Mouse (Mus musculus): ENCODE results near the gene Mapt. TPM values are rescaled to one million over a fixed set of nuclear protein-coding genes. Genes with fewer than 3 reads are reported as not detected.

Gene Mapt
- total and polyA plus RNA-seq, 3 experiments: 0.21 to 1.7 (median 0.64) TPM

DNA sequence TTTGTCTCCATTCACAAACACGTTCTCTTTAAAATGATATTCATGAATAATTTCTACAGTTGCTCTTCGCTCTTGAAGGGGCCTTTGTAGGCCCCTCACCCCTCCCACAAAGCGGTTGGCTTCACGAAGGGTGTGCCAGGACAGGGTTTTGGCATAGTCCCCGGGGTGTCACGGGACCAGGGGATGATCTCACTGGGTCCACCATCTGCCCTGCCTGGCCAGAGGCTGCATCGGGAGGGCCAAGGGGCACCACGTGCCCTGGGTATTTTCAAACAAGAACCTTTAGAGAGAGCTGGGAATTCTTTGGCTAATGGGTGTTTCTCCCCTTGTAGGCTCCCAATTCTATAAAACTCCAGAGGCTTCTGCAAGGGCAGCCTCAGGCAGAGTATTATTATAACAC lies 41.2 kb downstream of the Mapt start:
- Histone ChIP-seq H3K9me3 (replicated peaks; ENCODE audit: low read length) (no peaks in the 10 kb centered on the region), H3K9ac (ENCODE audit: insufficient read depth, low read depth) (no peak overlapping the region), H3K4me1 (ENCODE audit: control insufficient read depth in 1 of 2, insufficient read depth in 2 of 2) (peaks cover 0 to 2% of the 10 kb centered on the region in 2 experiments; a peak in 1 of 4 replicates), H3K27ac (ENCODE audit: insufficient read depth, low read depth) (no peak overlapping the region), H3K4me2 (ENCODE audit: insufficient read depth, low read depth, poor library complexity, severe bottlenecking) (no peak overlapping the region), H3K27me3 (replicated peaks) (peaks cover 25% of the 10 kb centered on the region), H3K36me3 (replicated peaks in 1 of 2; ENCODE audit: control insufficient read depth in 1 of 2, insufficient read depth in 1 of 2, low read length in 1 of 2) (no peaks in the 10 kb centered on the region), H3K4me3 (replicated peaks in 1 of 3; ENCODE audit: low read depth in 2 of 3, low read length in 2 of 3, poor library complexity in 1 of 3) (no peak overlapping the region), H3K79me2 (replicated peaks; ENCODE audit: control insufficient read depth, extremely low read depth, insufficient read depth, poor library complexity, severe bottlenecking) (no peaks in the 10 kb centered on the region)
- no peak for DNase-seq (ENCODE audit: extremely low read depth)
- TF ChIP-seq NELFE (IDR thresholded peaks at IDR 0.05; ENCODE audit: low read depth, low read length) (no peak), MAX (IDR thresholded peaks at IDR 0.05; ENCODE audit: low read length) (no peak), HCFC1 (IDR thresholded peaks at IDR 0.05; ENCODE audit: low read depth, low read length) (no peak), POLR2A (IDR thresholded peaks at IDR 0.05; ENCODE audit: low read depth, low read length) (no peak), E2F4 (IDR thresholded peaks at IDR 0.05; ENCODE audit: insufficient replicate concordance, low read depth, low read length) (no peak), MYC (IDR thresholded peaks at IDR 0.05; ENCODE audit: low read depth, low read length) (no peak), RCOR1 (conservative IDR thresholded peaks at IDR 0.05; ENCODE audit: low read depth, low read length) (no peak)
- in situ Hi-C loops (cut with MboI; ENCODE audit: low pct_ligation_motif_present, low pct_unique_long_range_greater_than_20kb, low sequenced_read_pairs): no loop called here
- dilution Hi-C loops (cut with MboI; ENCODE audit: extremely low pct_ligation_motif_present, extremely low pct_unique_long_range_greater_than_20kb, low sequenced_read_pairs): no loop called here

DNA sequence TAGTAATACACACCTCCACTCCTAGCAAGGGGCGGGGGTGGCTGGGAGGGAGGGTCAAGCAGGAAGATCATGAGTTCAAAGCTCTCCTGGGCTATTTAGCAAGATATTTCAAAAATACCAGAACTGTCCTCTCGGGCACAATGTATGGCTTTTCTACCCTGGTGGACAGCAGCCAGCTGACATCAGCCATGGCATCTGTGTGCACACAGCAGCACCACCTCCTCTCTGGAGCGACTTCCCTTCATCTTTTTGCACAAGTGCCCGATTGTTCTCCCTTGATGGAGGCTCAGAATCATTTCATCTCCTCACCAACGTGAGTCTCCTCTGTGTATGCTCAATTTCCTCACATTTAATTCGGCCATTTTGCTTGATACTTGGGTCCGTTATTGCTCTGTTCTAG lies 44.6 kb downstream of the Mapt start:
- Histone ChIP-seq H3K27me3 (replicated peaks) (peaks cover 28% of the 10 kb centered on the region), H3K4me3 (replicated peaks in 1 of 3; ENCODE audit: low read depth in 2 of 3, low read length in 2 of 3, poor library complexity in 1 of 3) (no peak overlapping the region), H3K79me2 (replicated peaks; ENCODE audit: control insufficient read depth, extremely low read depth, insufficient read depth, poor library complexity, severe bottlenecking) (no peaks in the 10 kb centered on the region), H3K9ac (ENCODE audit: insufficient read depth, low read depth) (no peak overlapping the region), H3K4me1 (ENCODE audit: control insufficient read depth in 1 of 2, insufficient read depth in 2 of 2) (peaks cover 0 to 16% of the 10 kb centered on the region in 2 experiments; a peak in 2 of 4 replicates), H3K27ac (ENCODE audit: insufficient read depth, low read depth) (no peak overlapping the region), H3K36me3 (replicated peaks in 1 of 2; ENCODE audit: control insufficient read depth in 1 of 2, insufficient read depth in 1 of 2, low read length in 1 of 2) (no peaks in the 10 kb centered on the region), H3K9me3 (replicated peaks; ENCODE audit: low read length) (no peaks in the 10 kb centered on the region), H3K4me2 (ENCODE audit: insufficient read depth, low read depth, poor library complexity, severe bottlenecking) (no peak overlapping the region)
- no peak for TF ChIP-seq CTCF (conservative IDR thresholded peaks at IDR 0.05 in 1 of 2, IDR thresholded peaks at IDR 0.05 in 1 of 2; ENCODE audit: low read depth in 2 of 2, low read length in 2 of 2)
- TF ChIP-seq HCFC1 (IDR thresholded peaks at IDR 0.05; ENCODE audit: low read depth, low read length): no peak
- TF ChIP-seq MAFK (IDR thresholded peaks at IDR 0.05; ENCODE audit: insufficient replicate concordance, low read length): no peak
- no peak for TF ChIP-seq IRF4 (IDR thresholded peaks at IDR 0.05; ENCODE audit: low read depth, low read length)
- TF ChIP-seq ZMIZ1 (IDR thresholded peaks at IDR 0.05; ENCODE audit: low read depth, low read length): no peak
- no peak for TF ChIP-seq MYC (IDR thresholded peaks at IDR 0.05; ENCODE audit: low read depth, low read length)
- TF ChIP-seq CHD2 (IDR thresholded peaks at IDR 0.05; ENCODE audit: low read length): no peak
- no peak for TF ChIP-seq GABPA (IDR thresholded peaks at IDR 0.05; ENCODE audit: insufficient replicate concordance, low read depth, low read length)
- TF ChIP-seq ELF1 (IDR thresholded peaks at IDR 0.05; ENCODE audit: low read depth, low read length): no peak
- no peak for TF ChIP-seq USF2 (conservative IDR thresholded peaks at IDR 0.05; ENCODE audit: low read depth, low read length)
- TF ChIP-seq MXI1 (IDR thresholded peaks at IDR 0.05; ENCODE audit: low read depth, low read length): no peak
- no peak for TF ChIP-seq PAX5 (IDR thresholded peaks at IDR 0.05; ENCODE audit: low read length)
- TF ChIP-seq TBP (conservative IDR thresholded peaks at IDR 0.05; ENCODE audit: low read depth, low read length): no peak
- TF ChIP-seq NRF1 (IDR thresholded peaks at IDR 0.05; ENCODE audit: low read depth, low read length): no peak
- TF ChIP-seq ZNF384 (IDR thresholded peaks at IDR 0.05; ENCODE audit: low read depth, low read length): no peak
- TF ChIP-seq KAT2A (IDR thresholded peaks at IDR 0.05; ENCODE audit: insufficient replicate concordance, low read length): no peak
- TF ChIP-seq EP300 (IDR thresholded peaks at IDR 0.05; ENCODE audit: low read length): no peak
- TF ChIP-seq NELFE (IDR thresholded peaks at IDR 0.05; ENCODE audit: low read depth, low read length): no peak
- TF ChIP-seq ETS1 (conservative IDR thresholded peaks at IDR 0.05; ENCODE audit: low read depth, low read length): no peak
- no peak for DNase-seq (ENCODE audit: extremely low read depth)
- in situ Hi-C loops (cut with MboI; ENCODE audit: low pct_ligation_motif_present, low pct_unique_long_range_greater_than_20kb, low sequenced_read_pairs) (no loop called here), dilution Hi-C loops (cut with MboI; ENCODE audit: extremely low pct_ligation_motif_present, extremely low pct_unique_long_range_greater_than_20kb, low sequenced_read_pairs) (no loop called here)

Data from CH12.LX (cell line).